Mouse (Mus musculus): ENCODE measurements around the gene Lbx1. TPM values are rescaled to one million over a fixed set of nuclear protein-coding genes. Genes with fewer than 3 reads are reported as not detected.

The Lbx1 gene
- polyA plus RNA-seq, 1 experiment from 2014 or later: not detected

DNA sequence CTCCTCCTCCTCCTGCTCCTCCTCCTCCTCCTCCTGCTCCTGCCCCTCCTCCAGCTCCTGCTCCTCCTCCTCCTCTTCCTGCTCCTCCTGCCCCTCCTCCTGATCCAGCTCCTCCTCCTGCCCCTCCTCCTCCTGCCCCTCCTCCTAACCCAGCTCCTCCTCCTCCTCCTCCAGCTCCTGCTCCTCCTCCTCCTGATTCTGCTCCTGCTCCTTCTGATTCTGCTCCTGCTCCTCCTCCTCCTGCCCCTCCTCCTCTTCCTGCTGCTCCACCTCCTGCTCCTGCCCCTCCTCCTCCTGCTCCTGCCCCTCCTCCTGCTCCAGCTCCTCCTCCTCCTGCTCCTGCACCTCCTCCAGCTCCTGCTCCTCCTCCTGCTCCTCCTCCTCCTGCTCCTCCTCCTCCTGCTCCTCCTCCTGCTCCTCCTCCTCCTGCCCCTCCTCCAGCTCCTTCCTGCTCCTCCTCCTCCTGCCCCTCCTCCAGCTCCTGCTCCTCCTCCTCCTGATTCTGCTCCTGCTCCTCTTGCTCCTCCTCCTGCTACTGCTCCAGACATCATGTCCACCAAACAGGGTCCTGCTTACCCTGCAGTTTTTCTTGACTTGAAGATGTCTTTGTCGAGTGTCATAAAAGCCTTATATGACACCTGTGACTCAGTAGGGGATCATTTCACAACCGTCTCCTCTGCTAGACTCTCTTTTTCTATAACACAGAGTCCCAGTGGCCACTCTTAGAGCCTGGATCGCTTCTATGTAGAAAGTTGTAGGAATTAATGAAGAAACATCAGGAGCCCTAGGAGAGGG lies 30.1 kb downstream of the Lbx1 start:
- Histone ChIP-seq H3K9ac (replicated peaks) (no peak overlapping the region), H3K4me1 (ENCODE audit: insufficient read depth) (0 out of 2 replicates have a peak, but pooled peaks cover 2% of the 10 kb centered on the region), H3K27me3 (ENCODE audit: insufficient read depth, low read length) (peaks cover 17% of the 10 kb centered on the region; the same call in 1 of the 2 replicates), H3K27ac (ENCODE audit: low read depth) (no peak overlapping the region), H3K9me3 (ENCODE audit: low read length) (no peaks in the 10 kb centered on the region), H3K36me3 (replicated peaks; ENCODE audit: insufficient read depth, low read length) (no peaks in the 10 kb centered on the region), H3K4me2 (ENCODE audit: low read depth, low read length) (no peak overlapping the region), H3K4me3 (ENCODE audit: low read depth, low read length) (no peak overlapping the region)
- TF ChIP-seq EP300 (IDR thresholded peaks at IDR 0.05; ENCODE audit: low read depth): no peak
- TF ChIP-seq CTCF (IDR thresholded peaks at IDR 0.05; ENCODE audit: low read depth): no peak
- DNase-seq: no peak
- 77% methylated on average over 3 of the region's 3 CpGs for WGBS (ENCODE audit: insufficient replicate concordance)
- no peak for ATAC-seq

DNA sequence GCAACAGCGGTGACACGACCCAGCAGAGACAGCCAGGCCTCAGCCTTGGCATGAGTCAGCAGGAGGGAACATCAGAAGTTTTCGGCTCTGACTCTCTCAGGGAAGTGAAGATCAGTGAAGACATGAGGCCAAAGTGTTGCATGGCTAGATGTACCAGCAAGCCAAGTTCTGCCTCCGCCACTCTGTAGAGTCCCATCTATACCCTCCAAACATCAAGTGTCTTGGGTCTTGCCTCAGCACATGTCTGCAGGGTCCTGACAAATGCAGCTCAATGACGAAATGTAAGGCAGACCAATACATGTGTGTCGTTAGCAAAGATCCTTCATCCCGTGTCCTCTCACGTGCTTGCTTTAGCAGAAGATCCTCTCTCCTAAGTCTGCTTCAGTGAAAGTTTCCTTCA lies 38.6 kb downstream of the Lbx1 start:
- Histone ChIP-seq H3K27me3 (ENCODE audit: insufficient read depth, low read length) (no peaks in the 10 kb centered on the region), H3K9ac (replicated peaks) (no peak overlapping the region), H3K9me3 (ENCODE audit: low read length) (peaks cover 3% of the 10 kb centered on the region; the same call in 1 of the 2 replicates), H3K36me3 (replicated peaks; ENCODE audit: insufficient read depth, low read length) (no peaks in the 10 kb centered on the region), H3K4me1 (ENCODE audit: insufficient read depth) (no peaks in the 10 kb centered on the region), H3K4me2 (ENCODE audit: low read depth, low read length) (no peak overlapping the region), H3K4me3 (ENCODE audit: low read depth, low read length) (no peak overlapping the region), H3K27ac (ENCODE audit: low read depth) (no peak overlapping the region)
- TF ChIP-seq EP300 (IDR thresholded peaks at IDR 0.05; ENCODE audit: low read depth) (no peak), CTCF (IDR thresholded peaks at IDR 0.05; ENCODE audit: low read depth) (no peak)
- WGBS (ENCODE audit: insufficient replicate concordance): 74% methylated on average over 8 of the region's 8 CpGs
- no peak for ATAC-seq
- DNase-seq: no peak

DNA sequence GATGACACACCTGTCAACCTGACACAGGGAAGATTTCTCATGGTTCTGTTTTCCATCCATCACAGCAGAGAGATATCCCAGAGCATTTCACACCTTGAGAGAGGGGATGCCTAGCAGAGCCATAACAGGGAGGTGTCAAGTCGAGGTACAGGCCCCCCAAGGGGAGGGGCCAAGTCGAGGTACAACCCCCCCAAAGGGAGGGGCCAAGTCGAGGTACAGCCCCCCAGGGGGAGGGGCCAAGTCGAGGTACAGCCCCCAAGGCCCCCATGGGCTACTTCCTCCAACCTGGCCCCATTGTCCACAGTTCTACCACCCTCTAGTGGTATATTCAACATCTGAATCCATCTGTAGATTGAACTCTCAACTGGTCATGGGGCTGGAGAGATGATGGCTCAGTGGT lies 41.0 kb downstream of the Lbx1 start:
- Histone ChIP-seq H3K36me3 (replicated peaks; ENCODE audit: insufficient read depth, low read length) (no peaks in the 10 kb centered on the region), H3K9ac (replicated peaks) (no peak overlapping the region), H3K27me3 (ENCODE audit: insufficient read depth, low read length) (no peaks in the 10 kb centered on the region), H3K4me3 (ENCODE audit: low read depth, low read length) (no peak overlapping the region), H3K9me3 (ENCODE audit: low read length) (peaks cover 3% of the 10 kb centered on the region; the same call in 1 of the 2 replicates), H3K4me1 (ENCODE audit: insufficient read depth) (no peaks in the 10 kb centered on the region), H3K27ac (ENCODE audit: low read depth) (no peak overlapping the region), H3K4me2 (ENCODE audit: low read depth, low read length) (no peak overlapping the region)
- WGBS (ENCODE audit: insufficient replicate concordance): 30% methylated on average over 4 of the region's 4 CpGs
- ATAC-seq (no peak), DNase-seq (no peak)
- TF ChIP-seq CTCF (IDR thresholded peaks at IDR 0.05; ENCODE audit: low read depth): no peak
- TF ChIP-seq EP300 (IDR thresholded peaks at IDR 0.05; ENCODE audit: low read depth): no peak

Other genes starting within 250 kb of the Lbx1 start
- 9.3 and 11.3 TPM in 2 replicates for gene Sema4g, start 246.7 kb downstream of the Lbx1 start, polyA plus RNA-seq (2015; fragmentation: Nextera tagmentation; extraction: Ambion mirVana)
- gene Twnk, start 230.1 kb downstream of the Lbx1 start, polyA plus RNA-seq (2015; fragmentation: Nextera tagmentation; extraction: Ambion mirVana): 9.9 and 10.6 TPM in 2 replicates
- gene Mrpl43, start 229.4 kb downstream of the Lbx1 start, polyA plus RNA-seq (2015; fragmentation: Nextera tagmentation; extraction: Ambion mirVana): 43.6 and 43.8 TPM in 2 replicates
- gene Lzts2, start 221.4 kb downstream of the Lbx1 start, polyA plus RNA-seq (2015; fragmentation: Nextera tagmentation; extraction: Ambion mirVana): 5.7 and 7.2 TPM in 2 replicates
- not detected in 2 replicates for gene Pdzd7, start 190.1 kb downstream of the Lbx1 start, polyA plus RNA-seq (2015; fragmentation: Nextera tagmentation; extraction: Ambion mirVana)
- gene Sfxn3, start 188.3 kb downstream of the Lbx1 start, polyA plus RNA-seq (2015; fragmentation: Nextera tagmentation; extraction: Ambion mirVana): 2.5 and 2.8 TPM in 2 replicates
- 0.30 and 0.38 TPM in 2 replicates for gene Kazald1, start 160.6 kb downstream of the Lbx1 start, polyA plus RNA-seq (2015; fragmentation: Nextera tagmentation; extraction: Ambion mirVana)
- not detected in 2 replicates for gene Tlx1, start 85.1 kb downstream of the Lbx1 start, polyA plus RNA-seq (2015; fragmentation: Nextera tagmentation; extraction: Ambion mirVana)
- gene Btrc, start 127.9 kb upstream of the Lbx1 start, polyA plus RNA-seq (2015; fragmentation: Nextera tagmentation; extraction: Ambion mirVana): 20.3 and 21.3 TPM in 2 replicates